Mouse (Mus musculus): Measurements from ENCODE around the gene Stk32c.

Stk32c gene

DNA sequence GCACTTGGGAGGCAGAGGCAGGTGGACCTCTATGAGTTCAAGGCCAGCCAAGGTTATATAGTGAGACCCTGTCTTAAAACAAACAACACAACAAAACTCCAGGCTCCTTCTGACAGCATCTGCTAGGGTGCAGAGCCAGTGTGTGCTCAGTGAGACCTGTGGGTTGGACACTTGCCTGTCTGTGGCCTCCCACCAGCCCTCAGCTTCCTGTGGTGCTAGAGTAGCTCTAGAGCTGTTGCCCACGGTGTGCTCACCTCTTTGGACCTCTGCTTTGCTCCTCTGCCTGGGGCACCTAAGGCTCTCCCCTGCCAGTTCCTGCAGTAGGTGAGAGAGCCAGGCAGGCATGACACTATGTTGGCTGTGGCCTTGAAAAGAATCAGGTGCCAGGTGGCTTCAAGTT lies 69.3 kb downstream of the Stk32c start:
- no peak for DNase-seq (ENCODE audit: low spot score)

DNA sequence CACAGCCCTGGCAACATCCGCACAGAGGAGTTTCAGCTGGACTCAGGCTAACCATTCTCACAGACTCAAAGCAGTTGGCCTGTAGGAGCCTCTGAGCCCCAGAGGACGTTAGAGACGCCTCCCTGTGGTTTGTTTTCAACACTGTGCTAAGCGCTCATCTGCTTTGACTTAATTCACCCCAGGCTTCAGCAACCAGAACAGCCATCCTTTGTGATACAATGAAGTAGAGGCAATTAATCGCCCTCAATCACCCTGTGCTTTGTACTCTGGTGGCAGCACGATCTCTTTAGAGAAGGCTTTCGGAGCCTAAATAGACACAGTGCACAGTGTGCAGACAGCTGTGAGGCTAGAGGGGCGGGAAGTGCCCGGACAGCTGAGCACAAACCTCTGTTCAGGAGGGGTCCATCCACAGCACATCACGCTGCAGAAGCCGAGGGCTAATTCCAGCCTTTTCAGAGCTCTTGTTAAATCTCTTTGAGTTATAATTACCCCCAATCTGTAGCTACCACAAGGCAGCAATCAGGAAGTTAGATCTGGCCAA lies 73.1 kb downstream of the Stk32c start:
- no peak for DNase-seq (ENCODE audit: low spot score)

- no peak for DNase-seq (ENCODE audit: low spot score)
Observed at GRCm38 (mm10) chr7:139136906-139137491, 76.1 kb downstream of the Stk32c start.

- DNase-seq (ENCODE audit: low spot score): no peak
Observed at GRCm38 (mm10) chr7:139135236-139135635, 77.9 kb downstream of the Stk32c start.

GRCm38 (mm10) chr7:139133446-139133845 lies 79.7 kb downstream of the Stk32c start:
- peak; percentile 23 for DNase-seq (ENCODE audit: low spot score)

GRCm38 (mm10) chr7:139131538-139131937 lies 81.6 kb downstream of the Stk32c start:
- DNase-seq (ENCODE audit: low spot score): no peak

DNA sequence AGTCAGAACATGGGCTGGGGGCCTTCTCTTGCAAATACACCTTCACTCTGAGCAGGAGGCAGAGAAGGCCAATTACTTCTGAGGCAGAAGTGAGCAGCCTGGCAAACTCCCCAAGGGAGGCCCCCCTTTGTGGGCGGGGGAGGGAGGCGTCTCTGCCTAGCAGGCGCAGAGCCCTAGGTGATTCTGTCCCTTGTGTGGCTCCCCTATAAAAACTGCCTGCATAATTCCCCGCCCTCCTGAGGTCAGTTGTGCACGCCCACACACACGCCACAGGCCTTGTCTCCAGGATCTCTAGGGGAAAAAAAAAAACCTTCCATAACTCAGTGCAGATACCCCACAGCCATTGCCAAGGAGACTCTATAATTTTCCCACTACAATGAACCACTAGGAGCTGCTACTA lies 82.7 kb downstream of the Stk32c start:
- DNase-seq (ENCODE audit: low spot score): no peak

DNA sequence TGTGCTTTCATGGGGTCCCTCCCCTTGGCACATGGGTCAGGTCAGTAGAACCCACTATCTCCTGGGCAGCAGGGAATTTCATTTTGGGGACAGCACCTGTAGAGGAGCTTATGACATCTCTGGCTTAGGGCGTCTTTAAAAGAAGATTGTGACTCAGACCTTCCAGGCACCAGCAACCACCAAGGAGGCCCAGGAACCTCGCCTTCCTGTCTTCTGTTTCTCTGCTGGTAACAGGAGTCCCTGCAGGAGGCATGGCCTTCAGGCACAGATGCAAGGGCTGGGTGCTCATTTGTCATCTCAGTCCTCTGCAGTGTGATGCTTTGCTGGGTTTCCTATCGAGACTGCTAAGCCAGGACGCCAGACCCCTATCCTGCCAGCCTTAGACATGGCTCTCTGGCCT lies 84.1 kb downstream of the Stk32c start:
- DNase-seq (ENCODE audit: low spot score): no peak

DNA sequence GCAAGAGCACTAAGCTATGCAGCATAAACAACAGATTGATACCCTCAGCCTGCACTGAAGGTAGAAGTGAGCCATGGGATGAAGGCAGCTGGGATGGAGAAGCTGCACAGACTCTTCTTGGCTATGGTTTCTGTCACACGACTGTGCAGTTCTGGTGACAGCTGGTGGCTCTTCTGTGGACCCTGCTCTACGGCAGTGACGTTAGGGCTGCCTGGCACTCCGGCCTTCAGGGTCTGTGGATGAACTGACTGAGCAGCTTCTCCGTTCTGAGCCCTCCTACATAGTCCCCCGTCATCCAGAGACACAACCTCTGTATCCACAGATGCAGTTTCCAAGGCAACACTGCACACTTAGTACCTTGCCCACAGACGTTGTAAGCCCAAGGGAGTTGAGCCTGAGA lies 86.6 kb downstream of the Stk32c start:
- DNase-seq (ENCODE audit: low spot score): no peak

GRCm38 (mm10) chr7:139125881-139126280 lies 87.2 kb downstream of the Stk32c start:
- no peak for DNase-seq (ENCODE audit: low spot score)

GRCm38 (mm10) chr7:139119775-139120153 lies 93.3 kb downstream of the Stk32c start:
- DNase-seq (ENCODE audit: low spot score): no peak

DNA sequence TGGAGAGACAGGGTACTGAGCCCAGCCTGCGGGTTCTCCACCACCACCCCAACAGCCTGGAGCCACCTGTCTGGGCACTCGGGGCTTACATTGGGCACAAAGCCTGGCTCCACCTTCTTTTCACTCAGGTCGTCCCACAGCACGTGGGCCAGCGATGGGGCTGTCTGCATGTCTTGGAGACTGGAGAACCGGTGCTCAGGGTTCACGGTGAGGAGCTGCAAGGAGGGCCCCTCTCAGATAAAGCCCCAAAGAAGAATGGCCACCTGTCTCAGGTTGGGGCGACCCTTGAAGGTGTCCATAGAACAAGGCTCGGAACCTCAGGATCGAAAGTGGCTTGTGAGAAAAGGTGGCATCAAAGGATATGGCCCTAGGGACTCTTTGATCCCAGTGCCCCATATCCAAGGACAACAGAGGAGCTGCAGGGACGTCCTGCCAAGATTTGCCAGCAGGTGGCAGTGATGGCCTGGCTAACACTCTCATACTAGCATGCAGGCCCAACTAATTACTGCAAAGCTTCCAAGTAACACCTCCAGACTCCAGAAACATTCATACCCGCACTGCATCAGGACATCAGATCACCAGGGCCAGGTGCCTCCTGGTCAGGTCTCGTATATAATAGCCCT lies 93.8 kb downstream of the Stk32c start:
- peak; percentile 78 for DNase-seq (ENCODE audit: low spot score)

DNA sequence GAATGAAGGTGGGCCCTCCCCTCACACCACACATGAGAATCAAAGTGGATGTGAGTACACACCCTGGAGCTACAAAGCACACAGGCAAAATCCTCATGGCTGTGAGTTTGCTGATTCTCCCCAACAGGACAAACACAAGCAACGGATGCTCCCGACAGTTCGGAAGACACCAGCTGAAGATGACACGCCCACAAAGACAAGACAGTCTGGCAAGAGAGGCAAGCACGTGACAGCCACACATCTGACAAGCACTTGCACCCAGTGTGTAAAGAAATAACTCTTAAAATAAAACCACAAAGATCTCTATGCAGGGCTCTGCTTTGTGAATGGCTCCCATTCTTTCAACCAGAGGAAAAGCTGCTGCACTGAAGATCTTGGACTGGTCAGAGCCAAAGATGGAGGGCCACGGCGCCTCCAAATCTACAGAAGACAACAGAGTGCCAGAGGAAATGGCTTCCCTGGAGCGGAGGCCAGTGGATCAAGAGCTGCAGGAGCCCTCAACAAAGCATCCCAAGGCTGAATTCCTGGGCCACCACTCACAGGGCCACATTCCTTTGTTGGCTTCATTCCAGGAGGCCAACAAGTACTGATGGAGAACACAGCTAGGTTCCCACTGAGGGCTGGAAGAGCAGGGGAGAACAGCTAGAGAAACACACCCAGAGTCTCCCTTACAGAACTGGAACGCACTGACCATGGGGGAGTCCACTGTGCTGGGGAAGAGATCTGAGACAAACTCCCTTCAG lies 105.0 kb downstream of the Stk32c start:
- no peak for DNase-seq (ENCODE audit: low spot score)

DNA sequence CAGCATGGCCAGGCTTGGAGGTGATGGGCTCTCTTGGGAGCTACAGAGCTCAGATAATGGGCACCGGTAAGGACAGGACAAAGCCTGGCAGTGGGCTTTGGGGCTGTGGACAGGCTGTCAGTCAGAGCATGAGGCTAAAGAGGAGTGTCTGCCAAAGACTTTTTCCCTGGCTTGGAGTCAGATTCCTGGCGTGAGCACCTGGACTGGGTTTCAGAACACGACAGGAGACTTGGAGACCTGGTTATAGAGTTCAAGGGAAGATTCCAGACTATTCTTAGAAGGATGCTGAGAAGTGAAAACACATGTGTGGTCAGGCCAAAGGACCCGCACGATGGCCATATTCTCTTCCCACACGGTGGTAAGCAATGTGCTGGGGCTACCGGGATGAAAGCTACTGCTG lies 107.4 kb downstream of the Stk32c start:
- no peak for DNase-seq (ENCODE audit: low spot score)

- no peak for DNase-seq (ENCODE audit: low spot score)
Observed at GRCm38 (mm10) chr7:139105076-139105475, 108.0 kb downstream of the Stk32c start.

GRCm38 (mm10) chr7:139103960-139104381 lies 109.1 kb downstream of the Stk32c start:
- no peak for DNase-seq (ENCODE audit: low spot score)

GRCm38 (mm10) chr7:139101826-139102225 lies 111.3 kb downstream of the Stk32c start:
- DNase-seq (ENCODE audit: low spot score): no peak

DNA sequence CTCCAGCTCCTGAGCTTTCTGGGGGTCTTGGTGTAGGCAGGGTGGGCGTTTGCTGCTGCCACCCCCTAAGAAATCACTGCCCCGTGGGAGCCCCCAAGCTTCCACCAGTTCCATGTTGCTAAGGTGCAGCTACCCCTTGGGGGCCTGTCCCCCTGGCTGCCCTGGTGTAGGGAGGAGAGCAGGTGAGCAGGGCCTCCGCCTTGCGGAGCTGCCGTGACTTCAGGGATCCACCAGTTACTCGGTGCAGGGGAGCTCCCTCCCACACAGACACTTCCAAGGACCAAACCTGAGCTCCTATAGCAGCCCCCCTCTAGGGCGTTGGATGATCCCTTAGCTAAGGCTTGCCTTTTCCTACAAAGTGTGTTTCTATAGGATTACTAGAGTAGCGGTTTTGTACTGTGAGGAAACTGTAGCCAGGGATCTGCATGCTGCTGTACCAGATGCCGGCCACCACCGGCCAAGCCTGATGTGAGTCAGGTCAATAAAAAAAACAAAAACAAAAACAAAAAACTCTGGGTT lies 111.8 kb downstream of the Stk32c start:
- no peak for DNase-seq (ENCODE audit: low spot score)

- DNase-seq (ENCODE audit: low spot score): no peak
Observed at GRCm38 (mm10) chr7:139100531-139101095, 112.5 kb downstream of the Stk32c start.

DNA sequence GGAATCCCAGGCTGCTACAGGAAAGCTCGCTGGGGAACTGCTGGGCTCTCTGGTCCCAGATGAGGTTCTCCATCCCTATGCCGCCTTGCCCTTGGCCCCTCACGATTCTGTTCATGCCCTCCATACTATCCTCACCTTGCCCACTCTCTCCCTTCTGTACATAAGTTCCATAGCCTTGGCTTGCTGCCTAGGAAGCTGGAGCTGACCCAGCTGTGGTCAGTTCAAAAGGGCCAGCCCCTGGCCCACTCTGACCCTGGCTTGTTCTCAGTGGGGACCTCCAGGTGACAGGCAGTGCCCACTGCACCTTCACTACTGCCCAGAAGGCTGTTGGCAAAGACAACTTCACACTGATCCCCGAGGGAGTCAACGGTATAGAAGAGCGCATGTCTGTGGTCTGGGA lies 116.7 kb downstream of the Stk32c start:
- DNase-seq (ENCODE audit: low spot score): no peak

- no peak for DNase-seq (ENCODE audit: low spot score)
Observed at GRCm38 (mm10) chr7:139095282-139095681, 117.8 kb downstream of the Stk32c start.

DNA sequence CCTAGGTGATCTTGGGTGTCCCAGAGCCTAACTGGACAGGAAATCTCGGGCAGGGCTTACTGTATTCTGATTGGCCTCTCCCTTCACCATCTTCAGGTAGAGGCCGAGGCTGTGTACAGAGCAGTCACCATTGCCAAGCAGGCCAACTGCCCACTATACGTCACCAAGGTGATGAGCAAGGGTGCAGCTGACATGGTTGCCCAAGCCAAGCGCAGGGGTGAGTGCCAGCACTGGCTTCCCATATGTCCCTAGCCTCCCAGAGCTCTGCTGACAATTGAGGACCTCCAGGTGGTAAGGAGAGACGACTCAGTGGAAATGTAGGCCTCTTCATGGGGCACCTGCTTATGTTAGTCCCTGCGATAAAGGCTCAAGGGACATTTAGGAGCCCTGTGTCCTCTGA lies 118.3 kb downstream of the Stk32c start:
- DNase-seq (ENCODE audit: low spot score): no peak

DNA sequence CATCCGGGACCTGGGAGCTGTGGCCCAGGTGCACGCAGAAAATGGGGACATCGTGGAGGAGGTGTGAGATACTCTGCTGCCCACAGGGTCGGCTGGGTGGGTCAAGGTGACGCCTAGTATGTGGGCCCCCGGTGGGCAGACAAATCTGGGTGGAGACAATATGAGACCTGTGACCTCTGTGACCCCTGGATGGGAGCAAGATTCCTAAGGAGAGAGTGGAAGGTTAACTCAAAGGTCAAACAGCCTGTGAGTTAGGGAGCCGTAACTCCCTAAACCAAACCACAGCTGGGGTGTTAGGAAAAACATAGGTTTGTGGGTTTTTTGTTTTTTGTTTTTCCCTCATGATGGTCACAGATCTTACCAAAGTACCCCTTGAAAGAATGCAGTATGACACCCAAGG lies 119.3 kb downstream of the Stk32c start:
- DNase-seq (ENCODE audit: low spot score): no peak

All from lung, postnatal 25 days (tissue).